Mouse (Mus musculus) erythroblast, embryonic 14.5 days (primary cell): ENCODE measurements around the gene Cep85l.

Experiments
- GATA1 ChIP-seq: IDR thresholded peaks from 2 replicates; pipeline ENCODE4 v1.6.1; 2012; ENCODE audit warnings: low read length, inconsistent platforms, mixed read lengths
- TAL1 ChIP-seq: IDR thresholded peaks from 3 replicates; pipeline ENCODE4 v1.6.1; 2012; ENCODE audit warnings: low read length, inconsistent platforms, mixed read lengths

GRCm38 (mm10) chr10:53384896-53385295 lies 5.1 kb upstream of the Cep85l start:
- no peak for TF ChIP-seq GATA1
- TF ChIP-seq TAL1, result no peak
